Mouse (Mus musculus) urinary bladder, adult 2 months (tissue): ENCODE results near the gene Crxos. TPM values are rescaled to one million over a fixed set of nuclear protein-coding genes. Genes with fewer than 3 reads are reported as not detected.

Source experiments
- DNase-seq: peaks from one replicate; pipeline ENCODE4 v3.0.0; 2022; ENCODE audit warnings: low spot score
- polyA plus RNA-seq: library from polyadenylated mRNA; depleted of rRNA; stranded (reverse); fragments of >200 nt; gene quantifications from 2 replicates; pipeline ENCODE4 v1.2.3, GENCODE M21; 2012; rRNA removed

Crxos gene
- polyA plus RNA-seq, 1 experiment: not detected

DNA sequence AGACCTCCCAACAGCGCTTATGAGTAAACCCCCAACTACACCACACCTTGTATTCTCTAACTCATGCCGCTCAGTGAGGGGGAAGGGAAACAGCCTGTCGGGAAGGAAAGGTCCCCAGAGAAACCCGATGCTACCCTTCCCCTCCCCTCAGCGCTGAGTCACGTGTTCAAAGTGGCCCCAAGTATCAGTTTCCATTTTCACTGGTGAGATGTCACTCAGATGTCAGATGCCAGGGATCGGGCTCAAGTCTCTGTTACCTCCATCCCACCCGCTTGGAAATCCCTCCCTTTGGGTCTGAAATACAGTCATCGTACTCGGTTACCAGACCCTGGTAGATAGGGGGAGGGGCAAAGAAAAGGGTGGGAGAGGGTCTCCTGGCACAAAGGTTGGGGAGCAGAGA is 39.4 kb downstream of the Crxos start:
- no peak for DNase-seq

DNA sequence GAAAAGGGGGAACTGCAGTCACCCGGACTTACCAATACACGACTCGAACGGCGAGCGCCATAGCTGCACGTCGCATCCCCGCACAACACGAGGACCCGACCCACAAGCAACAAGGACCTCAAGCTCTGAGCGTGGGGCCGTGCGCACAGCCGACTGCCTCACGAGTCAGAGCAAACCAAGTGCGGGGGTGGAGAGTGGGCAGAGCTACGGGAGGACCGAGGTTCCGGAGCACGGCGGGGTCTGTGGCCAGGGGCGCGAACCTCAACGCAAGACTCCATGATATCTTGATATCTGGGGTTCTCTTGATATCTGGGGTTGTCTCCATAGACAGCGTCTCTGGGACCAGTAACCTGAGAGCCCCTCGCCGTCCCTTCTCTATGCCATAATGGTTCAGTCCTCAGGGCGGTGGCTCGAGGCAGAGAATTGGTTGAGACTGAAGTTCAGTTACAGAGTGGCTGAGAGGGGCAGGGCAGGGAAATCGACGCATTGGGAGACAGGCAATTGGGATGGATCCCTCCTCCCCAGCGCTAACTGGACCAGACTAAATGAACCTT is 39.9 kb downstream of the Crxos start, which contains the start of gene Selenow:
Gene Selenow, minus strand, starts transcription at position 183 of the 554 bp plus-strand sequence.
- peak; percentile 87 for DNase-seq

DNA sequence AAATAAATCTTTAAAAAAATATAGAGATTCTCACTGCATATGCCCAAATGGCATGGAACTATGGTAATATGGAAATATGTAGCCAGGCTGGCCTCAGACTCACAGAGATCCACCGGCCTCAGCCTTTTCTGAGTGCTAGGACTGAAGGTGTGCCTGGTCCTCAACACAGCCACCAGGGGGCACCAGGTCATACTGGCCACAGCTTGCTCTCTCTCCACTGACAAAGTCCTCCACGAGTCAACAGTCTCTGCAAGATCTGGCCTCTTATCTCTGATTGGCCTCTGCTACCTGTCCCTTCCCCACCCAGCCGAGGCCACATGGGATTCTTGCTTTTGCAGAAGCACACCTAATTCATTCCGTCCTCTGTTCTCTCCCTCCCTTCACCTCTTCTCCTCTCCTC is 47.5 kb downstream of the Crxos start:
- DNase-seq: peak; percentile 50

DNA sequence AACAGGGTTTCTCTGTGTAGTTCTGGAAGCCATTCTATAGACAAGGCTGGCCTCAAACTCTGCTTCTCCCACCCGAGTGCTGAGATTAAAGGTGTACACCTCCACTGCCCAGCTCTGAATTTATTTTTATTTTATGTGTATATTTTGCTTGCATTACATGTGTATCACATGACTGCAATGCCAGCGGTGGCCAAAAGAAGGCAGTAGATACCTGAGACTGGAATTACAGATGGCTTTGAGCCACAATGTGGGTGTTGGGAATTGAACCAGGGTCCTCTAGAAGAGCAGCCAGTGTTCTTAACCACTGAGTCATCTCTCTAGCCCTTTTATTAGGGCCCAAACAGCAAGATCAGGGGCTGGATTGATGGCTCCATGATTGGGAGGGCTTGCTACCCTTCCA is 48.1 kb downstream of the Crxos start:
- no peak for DNase-seq

DNA sequence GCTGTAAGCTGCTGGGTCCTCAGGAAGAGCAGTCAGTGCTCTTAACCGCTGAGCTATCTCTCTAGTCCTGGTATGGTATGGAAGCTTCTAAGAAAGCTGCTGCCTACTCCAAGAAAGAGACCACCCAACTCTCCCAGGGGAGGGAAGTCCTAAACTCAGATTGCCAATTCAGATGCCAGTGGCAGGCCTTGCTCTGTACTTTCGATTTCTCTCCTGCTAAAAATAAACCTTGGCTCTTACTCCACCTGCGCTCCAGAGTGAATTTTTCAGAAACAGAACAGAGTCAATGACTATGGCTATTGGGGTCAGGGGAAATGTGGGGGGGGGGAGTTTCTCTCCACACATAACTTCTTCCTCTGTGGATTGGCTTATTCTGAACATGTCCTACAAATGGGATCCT is 49.2 kb downstream of the Crxos start:
- DNase-seq: no peak

DNA sequence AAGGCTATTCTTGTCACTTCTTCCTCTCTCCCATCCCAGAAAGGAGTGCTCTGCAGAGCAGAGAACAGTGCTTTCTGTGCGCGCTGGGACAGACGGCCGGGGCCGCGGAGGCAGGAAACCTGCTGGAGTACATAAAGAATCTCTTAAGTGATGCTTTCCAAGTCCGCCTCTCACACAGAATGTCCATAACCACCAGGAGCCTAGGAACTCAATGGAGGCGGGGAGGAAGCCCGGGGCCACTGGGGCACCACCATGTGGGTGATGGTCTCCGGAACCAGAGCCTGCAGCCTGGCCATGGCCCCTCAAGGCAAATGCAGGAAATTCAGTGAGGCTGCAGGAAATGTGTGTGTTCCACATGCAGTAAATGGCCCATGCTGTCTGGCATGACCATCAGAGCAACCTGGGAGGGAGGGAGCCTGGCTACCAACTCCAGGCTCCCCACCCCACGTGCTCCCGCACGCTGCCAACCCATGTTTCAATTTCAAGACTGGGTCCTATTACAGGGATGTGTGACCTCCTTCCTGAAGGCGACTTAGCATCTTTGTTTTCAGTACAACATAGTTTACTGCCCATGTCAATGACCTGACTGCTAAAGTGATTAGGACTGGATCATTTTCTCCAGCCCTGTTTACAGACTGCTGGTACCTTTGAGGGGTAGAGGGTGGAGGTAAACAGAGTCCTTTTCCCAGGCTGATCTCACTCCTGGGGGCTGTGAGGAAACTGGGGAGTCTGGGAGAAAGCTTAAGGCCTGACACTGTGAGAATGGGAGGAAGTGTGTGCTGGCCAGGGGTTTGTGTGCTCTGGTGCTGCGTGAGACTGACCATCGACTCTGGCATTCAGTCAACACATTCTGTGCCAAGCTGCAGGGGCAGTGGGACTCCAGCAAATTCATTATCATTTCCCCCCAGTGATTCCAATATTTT is 51.3 kb downstream of the Crxos start:
- DNase-seq: no peak

DNA sequence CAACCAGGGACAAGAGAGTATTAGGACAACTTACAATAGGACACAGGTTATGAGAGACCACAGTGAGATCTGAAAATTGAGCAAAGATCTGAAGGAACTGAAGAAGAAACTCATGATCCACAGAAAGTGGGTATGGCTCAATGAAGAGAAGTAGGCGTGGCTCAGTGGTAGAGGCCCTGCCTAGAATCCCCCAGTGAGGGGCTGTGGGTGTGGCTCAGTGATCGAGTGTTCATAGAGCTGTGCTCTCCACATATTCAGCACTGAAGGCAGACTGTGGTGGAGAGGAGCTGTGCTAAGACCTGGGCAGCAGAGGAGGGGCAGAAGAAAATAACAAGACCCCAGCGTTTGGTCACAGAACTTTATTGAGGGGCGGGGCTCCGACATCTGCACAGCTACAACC is 55.1 kb downstream of the Crxos start:
- no peak for DNase-seq

DNA sequence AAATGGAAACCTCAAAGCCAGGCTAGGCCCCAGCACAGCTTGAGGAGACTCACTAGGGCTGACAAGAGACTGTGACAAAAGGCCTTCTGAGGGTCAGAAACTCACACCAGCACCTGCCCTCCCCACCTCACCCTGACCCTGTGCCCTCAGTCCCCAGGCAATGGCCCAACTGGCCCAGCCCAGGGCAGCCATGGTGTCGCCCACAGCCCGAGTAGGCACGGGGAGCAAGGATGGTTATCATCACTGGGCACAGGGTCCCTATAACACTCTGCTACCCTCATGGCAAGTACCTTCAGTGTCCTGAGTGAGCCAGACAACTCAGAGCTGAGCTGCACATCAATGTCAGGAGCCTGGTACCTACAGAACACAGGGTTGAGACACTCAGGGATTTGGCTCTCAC is 56.2 kb downstream of the Crxos start:
- no peak for DNase-seq

DNA sequence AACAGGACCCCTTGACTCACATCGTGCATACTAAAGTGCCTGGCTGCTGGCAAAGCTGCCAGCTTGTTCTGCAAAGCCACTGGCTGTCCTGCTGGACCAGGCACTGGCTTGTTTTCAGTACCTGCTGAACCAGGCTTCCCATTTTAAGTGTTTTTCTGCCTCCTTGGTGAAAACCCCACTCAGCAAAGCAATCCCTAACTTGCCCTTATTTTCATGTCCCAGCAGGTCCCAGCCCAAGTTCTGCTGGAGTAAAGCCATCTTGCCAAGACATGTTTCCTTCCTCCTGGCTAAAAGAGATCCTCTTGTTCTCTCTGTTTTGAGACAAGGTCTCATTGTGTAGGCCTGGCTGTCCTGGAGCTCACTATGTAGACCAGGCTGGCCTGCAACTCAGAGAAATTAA is 61.9 kb downstream of the Crxos start:
- no peak for DNase-seq

DNA sequence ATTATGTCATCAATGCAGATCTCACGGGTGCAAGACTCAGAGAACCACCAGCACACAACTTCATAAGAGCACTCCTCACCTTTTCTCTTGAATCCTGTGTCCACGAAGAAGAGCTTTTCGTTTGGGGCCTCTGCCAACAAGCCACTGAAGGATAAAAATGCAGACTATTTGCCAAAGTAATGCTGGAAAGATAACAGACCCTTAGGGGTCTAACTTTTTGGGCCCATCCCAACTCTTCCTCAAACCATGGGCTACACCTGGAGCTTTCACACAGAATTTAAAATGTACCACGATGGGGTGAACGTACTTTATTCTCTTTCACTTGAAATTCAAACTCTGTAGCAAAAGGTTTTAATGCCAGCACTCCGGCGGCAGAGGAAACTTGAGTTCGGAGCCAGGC is 62.8 kb downstream of the Crxos start:
- DNase-seq: no peak

DNA sequence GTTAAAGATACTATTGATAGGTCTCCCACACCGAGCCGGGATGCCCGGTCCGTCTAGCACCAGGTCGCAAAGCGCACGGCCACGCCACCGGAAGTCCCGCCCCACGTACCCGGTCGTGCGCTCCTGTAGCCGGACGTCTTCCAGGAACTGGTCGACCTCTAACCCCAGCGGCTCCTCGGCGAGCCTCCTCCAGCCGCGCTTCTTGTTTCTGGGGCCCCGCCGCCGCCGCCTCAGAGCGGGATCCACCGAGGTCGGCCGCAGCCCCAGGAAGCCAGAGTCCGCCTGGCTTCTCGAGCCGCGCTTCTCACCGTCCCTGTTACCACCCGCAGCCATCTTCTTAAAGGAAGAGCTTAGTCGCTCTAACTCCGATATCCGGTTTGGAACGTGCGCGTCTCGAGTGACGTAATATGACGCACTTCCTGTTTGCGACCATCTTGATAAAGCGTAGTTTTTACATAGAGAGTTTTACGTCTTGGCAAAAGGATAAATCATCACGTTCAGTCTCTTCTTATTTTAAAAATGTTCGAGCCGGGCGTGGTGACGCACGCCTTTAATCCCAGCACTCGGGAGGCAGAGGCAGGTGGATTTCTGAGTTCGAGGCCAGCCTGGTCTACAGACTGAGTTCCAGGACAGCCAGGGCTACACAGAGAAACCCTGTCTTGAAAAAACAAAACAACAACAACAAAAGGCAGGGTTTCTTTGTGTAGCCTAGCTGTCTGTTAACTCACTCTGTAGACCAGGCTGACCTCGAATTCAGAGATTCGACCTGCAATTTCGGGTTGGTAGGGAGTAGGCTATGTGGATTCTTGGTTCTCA is 63.5 kb downstream of the Crxos start, which contains the start of gene Nop53:
Gene Nop53, minus strand, starts transcription at position 354 of the 816 bp plus-strand sequence.
- DNase-seq: peak; percentile 90

DNA sequence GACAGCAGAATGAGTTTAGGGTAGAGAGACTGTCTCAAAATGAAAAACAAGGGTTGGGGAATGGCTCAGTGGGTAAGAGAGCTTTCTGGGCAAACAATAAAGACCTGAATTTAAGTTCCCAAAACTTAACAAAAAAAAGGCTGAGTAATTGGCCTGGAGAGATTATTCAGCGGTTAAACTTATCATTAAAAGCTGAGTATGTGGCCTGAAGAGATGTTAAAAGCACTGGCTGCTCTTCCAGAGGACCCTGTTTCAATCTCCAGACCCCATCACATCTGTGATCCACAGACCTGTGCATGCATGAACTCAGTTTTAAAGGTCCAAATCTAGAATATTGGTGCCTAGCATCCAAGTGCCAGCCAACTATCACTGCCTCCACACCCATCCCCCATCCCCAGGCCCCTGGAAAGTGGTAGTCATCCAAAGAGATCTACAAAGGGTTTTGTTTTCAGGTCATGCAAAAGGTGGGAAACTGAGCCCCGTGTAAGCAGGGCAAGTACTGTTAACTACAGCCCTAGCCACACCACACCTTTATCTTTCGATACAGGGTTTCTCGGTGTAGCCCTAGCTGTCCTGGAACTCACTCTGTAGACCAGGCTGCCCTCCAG is 65.3 kb downstream of the Crxos start:
- no peak for DNase-seq

DNA sequence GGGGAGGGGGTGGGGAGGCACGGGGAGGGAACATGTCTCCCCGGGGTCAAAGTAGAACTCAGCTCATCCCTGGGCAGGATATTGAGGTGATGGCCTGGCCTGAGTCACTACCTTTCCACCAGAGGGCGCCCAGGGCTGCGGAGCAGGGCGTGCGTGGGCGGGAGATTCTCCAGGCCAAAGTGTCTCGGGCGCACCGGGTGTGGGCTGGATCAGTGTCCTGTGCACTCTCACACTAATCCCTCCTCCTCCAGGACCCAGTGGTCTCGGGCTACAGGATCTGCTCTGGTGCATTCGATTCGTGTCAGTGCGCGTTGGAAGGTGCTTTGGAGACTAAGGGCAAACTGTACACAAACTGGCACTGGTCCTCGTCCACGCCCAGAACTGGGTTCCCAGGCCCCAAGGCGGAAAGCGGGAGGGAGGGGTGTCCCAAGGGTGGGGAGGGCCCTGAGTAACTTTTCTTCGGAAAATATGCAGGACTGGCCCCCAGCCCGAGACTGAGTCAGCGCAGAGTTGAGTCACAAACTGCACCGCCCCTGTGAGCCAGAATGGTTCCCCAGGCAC is 66.0 kb downstream of the Crxos start:
- DNase-seq: peak; percentile 80

DNA sequence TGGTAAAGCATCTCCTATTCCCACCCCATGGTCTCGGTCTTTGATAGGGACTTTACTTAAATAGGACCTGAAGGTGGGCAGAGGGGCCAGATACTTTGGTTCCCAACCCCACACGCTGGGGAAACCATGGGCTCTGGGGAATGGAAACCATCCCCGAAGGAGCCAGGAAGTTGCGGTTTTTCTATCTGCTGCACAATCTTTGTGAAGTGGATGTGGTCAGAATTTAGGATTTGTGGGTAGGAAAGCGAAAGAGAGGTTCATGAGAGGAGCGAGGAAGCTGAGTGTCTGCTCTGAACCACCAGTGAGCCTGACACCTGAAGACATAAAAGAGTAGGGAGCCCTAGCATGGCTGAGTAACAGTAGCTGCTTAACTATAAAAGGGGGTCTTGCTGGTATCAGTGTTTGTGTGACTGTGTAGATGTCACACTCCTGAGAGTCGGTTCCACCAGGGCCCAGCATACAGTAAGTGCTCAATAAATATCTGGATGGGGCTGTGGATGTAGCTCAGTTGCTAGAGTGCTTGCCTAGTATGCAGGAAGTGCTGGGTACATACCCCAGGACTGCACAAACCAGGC is 66.9 kb downstream of the Crxos start:
- no peak for DNase-seq

DNA sequence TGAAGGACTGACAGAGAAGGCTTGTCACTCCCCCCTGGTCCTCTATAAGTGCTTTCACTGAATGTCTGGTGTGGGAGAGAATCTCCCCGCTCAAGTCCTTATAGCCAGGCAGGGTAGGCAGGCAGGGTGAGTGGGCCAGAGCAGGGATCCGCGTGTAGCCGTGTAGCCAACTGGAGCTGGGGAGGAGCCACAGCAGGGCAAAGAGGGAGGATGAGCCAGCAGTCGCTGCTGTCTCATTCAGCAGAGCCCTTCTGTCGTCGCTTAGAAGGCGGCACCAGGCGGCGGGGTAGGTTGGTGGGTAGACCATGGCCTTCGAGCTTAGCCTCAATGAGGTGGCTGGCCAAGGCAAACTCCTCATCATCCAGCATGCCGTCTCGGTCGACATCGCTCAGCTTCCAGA is 67.6 kb downstream of the Crxos start:
- no peak for DNase-seq

DNA sequence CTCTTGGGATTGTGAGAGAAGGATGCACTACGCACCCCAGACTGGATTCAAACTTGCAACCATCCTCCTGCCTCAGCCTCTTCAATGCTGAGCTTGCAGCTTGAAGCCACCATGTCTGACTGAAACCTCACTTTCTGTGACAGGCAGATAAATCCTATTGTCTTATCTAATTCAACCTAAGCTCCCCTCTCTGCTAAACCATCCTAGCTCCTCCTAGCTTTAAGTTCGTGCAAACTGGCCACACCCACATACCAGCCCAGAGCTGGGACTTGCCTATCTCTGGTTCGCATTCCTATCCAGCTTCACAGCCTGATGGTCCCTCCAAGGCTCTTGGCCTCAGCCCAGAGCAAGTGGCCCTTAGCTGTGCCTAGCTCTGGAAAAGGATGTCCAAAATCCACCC is 70.0 kb downstream of the Crxos start:
- no peak for DNase-seq

Other genes starting within 250 kb of the Crxos start
- not detected in 2 replicates for gene Obox3, start 242.7 kb upstream of the Crxos start, polyA plus RNA-seq
- gene Obox5, start 132.5 kb upstream of the Crxos start, polyA plus RNA-seq: not detected in 2 replicates
- gene Obox6, start 42.9 kb upstream of the Crxos start, polyA plus RNA-seq: not detected in 2 replicates
- gene Crx, start 2.6 kb upstream of the Crxos start, polyA plus RNA-seq: not detected in 2 replicates
- 482 and 493 TPM in 2 replicates for gene Selenow, start 39.8 kb downstream of the Crxos start, polyA plus RNA-seq
- 161 and 200 TPM in 2 replicates for gene Nop53, start 63.5 kb downstream of the Crxos start, polyA plus RNA-seq
- 75.8 and 96.6 TPM in 2 replicates for gene Ehd2, start 85.0 kb downstream of the Crxos start, polyA plus RNA-seq
- gene Bicra, start 165.3 kb downstream of the Crxos start, polyA plus RNA-seq: 3.3 and 7.9 TPM in 2 replicates
- 0.06 and 0.07 TPM in 2 replicates for gene Zfp541, start 179.2 kb downstream of the Crxos start, polyA plus RNA-seq
- gene Napa, start 215.8 kb downstream of the Crxos start, polyA plus RNA-seq: 172 and 208 TPM in 2 replicates
- 27.2 and 28.0 TPM in 2 replicates for gene Kptn, start 237.3 kb downstream of the Crxos start, polyA plus RNA-seq
- 3.8 and 6.6 TPM in 2 replicates for gene Slc8a2, start 247.2 kb downstream of the Crxos start, polyA plus RNA-seq